Mouse (Mus musculus): ENCODE data around the gene Lgals3.
"Not testable (repeated sequence)": the region's sequence is repeated elsewhere in the genome, so short reads cannot be mapped to it uniquely, and the experiment has no call there.

Gene Lgals3

GRCm38 (mm10) chr14:47367461-47367860 is at the start of gene Lgals3:
Lgals3 (plus strand) TSS chr14:47367751.
- in situ Hi-C loops (cut with MboI; ENCODE audit: low sequenced_read_pairs), result no loop called here

DNA sequence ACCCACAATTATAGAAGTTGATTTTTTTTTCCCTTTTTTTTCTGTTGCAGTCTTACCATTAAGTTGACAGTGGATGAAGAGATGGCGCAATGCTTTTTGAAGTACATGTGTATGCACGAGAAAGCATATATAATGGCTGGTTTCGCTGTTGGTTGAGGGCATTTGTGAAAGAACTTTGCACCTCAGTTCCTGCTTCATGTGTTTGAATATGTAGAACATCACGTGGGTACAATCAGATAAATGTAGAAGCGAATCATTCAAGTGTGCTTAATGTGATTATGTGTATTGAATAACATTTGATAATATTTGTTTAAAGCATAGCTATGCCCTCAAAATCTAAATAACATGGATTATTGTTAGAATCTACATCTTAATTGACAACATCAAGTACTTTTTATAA is 48.2 kb upstream of the Lgals3 start:
- in situ Hi-C loops (cut with MboI; ENCODE audit: low sequenced_read_pairs), result no loop called here

GRCm38 (mm10) chr14:47321581-47321980 is 46.0 kb upstream of the Lgals3 start:
- in situ Hi-C loops (cut with MboI; ENCODE audit: low sequenced_read_pairs), result not testable (repeated sequence)

GRCm38 (mm10) chr14:47325965-47326761 is 41.4 kb upstream of the Lgals3 start:
- in situ Hi-C loops (cut with MboI; ENCODE audit: low sequenced_read_pairs), result no loop called here

DNA sequence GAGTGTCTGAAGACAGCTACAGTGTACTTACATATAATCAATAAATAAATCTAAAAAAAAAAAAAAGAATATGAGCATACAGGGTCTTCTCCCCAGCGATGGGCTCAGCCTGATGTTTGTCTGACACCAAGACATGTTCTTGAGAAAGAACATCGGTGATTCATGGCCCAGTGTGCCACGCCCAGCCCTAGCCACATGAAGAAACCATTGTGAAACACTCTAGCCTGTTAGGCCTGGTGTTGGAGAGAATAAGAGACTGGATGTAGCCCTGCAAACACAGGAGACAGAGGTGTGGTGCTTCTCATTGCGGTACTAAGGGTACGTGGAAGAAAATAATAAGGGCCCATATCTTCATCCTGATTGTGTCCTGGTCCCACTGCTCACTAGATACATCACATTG is 40.2 kb upstream of the Lgals3 start:
- in situ Hi-C loops (cut with MboI; ENCODE audit: low sequenced_read_pairs), result no loop called here

DNA sequence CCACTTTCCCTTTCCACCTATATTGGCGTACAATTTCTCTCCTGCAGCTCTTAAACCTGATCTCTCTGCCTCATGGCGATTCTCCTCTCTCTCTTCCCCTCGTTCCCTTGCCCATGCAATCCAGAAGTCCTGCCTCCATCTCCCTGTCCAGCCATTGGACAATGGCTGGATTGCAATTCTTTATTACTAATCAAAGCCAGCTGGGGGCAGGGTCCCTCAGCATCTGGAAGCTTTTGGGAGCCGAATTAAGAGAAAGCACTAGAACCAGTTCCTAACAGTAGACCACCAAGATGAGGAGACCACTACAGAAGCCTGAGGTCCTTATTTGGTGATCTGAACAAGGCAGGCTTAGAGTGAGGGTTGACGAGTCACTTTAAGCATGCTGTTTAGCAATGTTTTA is 35.6 kb upstream of the Lgals3 start:
- in situ Hi-C loops (cut with MboI; ENCODE audit: low sequenced_read_pairs), result loop anchor here (5.0 kb wide), 1 partner anchor 70 kb away; no protein-coding TSS in a partner anchor

DNA sequence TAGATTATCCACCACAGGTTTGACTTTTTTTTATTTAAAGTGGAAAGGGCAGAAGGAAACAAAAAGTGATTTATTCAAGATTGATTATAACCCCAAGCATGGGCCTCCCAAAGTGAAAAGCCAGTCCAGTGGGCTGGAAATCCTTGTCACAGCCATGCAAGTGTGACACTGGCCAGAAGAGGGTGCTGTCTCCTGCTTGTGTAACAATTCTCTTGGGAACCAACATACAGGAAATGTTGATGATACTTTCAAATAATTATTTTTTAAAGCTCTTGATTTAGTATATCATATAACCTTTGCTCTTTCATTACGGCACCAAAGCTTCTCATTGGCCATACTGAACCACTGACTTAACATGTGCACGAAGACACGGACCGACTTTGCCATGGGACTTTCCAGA is 32.7 kb upstream of the Lgals3 start:
- in situ Hi-C loops (cut with MboI; ENCODE audit: low sequenced_read_pairs), result loop anchor here (5.0 kb wide), 1 partner anchor 67 kb away; no protein-coding TSS in a partner anchor

- in situ Hi-C loops (cut with MboI; ENCODE audit: low sequenced_read_pairs), result no loop called here
Observed at GRCm38 (mm10) chr14:47335300-47335699, 32.3 kb upstream of the Lgals3 start.

GRCm38 (mm10) chr14:47340231-47340925 is 27.2 kb upstream of the Lgals3 start:
- in situ Hi-C loops (cut with MboI; ENCODE audit: low sequenced_read_pairs), result no loop called here

- in situ Hi-C loops (cut with MboI; ENCODE audit: low sequenced_read_pairs), result no loop called here
Observed at GRCm38 (mm10) chr14:47341811-47342291, 25.7 kb upstream of the Lgals3 start.

DNA sequence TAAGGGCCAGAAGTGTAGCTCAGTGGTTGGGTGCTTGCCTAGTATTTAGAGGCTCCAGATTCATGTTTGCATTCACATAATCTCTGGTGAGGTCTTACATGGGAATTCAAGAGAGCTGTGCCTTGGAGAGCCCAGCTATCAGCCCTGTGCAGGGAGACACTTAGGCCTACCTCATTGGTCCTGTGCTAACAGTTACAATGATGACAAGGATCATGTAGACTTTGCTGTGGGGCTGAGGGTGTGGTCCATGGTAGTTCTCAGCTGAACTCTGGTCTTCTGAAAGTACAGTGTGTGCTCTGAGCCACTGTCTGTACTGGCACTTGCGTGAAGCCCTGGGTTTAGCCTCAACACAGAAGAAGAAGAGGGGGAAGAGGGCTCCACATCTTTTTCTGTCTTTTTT is 20.8 kb upstream of the Lgals3 start:
- in situ Hi-C loops (cut with MboI; ENCODE audit: low sequenced_read_pairs), result no loop called here

DNA sequence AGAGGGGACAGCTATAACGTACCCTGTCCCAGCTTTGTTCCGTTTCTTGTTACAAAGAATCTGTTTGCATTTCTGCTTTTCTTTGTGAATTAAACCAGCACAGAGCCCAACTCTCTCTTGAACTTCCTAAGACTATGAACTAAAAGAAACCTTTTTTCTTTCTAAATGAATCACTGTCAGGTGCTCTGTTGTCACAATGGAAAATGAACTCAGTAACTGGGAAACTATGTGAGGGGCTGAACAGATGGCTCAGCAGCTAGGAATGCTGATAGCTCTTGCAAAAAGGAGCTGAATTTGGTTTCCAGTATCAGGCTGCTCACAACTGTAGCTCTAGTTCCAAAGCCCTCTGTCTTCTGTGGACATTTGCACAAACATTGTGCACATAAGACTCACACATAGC is 16.6 kb upstream of the Lgals3 start:
- in situ Hi-C loops (cut with MboI; ENCODE audit: low sequenced_read_pairs), result no loop called here

DNA sequence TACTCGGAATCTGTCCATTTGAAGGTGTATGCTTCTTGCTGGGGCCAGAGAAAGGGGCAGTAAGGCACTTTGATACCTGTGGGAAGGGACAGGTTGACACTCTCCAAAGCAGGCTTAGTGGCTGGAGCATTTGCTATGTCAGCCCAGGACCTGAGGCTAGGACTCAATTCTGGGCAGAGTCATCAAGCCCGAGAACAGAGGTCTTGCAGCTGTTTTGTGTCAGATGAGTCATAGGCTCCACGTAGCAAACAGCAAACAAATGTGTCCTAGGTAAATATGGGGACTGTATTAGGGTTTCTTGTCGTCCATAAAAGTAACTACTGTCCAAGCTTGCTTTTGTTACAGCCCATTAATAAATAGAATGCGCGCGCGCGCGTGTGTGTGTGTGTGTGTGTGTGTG is 15.3 kb upstream of the Lgals3 start:
- in situ Hi-C loops (cut with MboI; ENCODE audit: low sequenced_read_pairs), result no loop called here

DNA sequence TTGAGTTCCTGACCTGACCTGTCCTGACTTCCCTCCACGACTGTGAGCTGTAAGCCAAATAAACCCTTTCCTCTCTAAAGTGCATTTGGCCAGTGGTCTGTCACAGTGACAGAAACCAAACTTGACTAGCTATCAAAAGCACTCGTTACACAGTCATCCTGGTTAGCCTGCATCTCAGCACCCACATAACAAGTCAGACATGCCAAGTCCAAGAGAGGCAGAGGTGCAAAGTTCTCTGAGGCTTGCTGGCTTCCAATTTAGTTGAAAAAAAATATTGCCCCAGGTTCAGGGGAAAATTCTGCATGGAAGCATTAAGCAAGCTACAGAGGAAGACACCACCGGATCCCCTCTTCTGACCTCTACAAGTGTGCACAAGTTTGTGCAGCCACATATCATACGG is 14.3 kb upstream of the Lgals3 start:
- in situ Hi-C loops (cut with MboI; ENCODE audit: low sequenced_read_pairs), result no loop called here

GRCm38 (mm10) chr14:47354111-47354577 is 13.4 kb upstream of the Lgals3 start:
- in situ Hi-C loops (cut with MboI; ENCODE audit: low sequenced_read_pairs), result no loop called here

- in situ Hi-C loops (cut with MboI; ENCODE audit: low sequenced_read_pairs), result no loop called here
Observed at GRCm38 (mm10) chr14:47354948-47355347, 12.6 kb upstream of the Lgals3 start.

GRCm38 (mm10) chr14:47356622-47357021 is 10.9 kb upstream of the Lgals3 start:
- in situ Hi-C loops (cut with MboI; ENCODE audit: low sequenced_read_pairs), result no loop called here

- in situ Hi-C loops (cut with MboI; ENCODE audit: low sequenced_read_pairs), result no loop called here
Observed at GRCm38 (mm10) chr14:47359610-47360009, 7.9 kb upstream of the Lgals3 start.

DNA sequence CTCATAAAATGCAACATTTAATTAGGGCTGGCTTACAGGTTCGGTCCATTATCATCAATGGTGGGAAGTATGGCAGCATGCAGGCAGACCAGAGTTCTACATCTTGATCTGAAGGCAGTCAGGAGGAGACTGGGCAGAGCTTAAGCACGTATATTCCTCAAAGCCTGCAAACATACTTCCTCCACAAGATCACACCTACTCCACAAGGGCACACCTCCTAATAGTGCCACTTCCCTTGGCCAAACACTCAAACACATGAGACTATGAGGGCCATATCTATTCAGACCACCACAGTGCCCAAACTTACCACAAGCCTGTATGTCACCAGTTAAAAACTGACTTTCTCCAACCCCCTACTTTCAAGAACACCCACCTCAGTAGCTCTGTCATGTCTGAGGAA is 6.1 kb upstream of the Lgals3 start:
- in situ Hi-C loops (cut with MboI; ENCODE audit: low sequenced_read_pairs), result no loop called here

DNA sequence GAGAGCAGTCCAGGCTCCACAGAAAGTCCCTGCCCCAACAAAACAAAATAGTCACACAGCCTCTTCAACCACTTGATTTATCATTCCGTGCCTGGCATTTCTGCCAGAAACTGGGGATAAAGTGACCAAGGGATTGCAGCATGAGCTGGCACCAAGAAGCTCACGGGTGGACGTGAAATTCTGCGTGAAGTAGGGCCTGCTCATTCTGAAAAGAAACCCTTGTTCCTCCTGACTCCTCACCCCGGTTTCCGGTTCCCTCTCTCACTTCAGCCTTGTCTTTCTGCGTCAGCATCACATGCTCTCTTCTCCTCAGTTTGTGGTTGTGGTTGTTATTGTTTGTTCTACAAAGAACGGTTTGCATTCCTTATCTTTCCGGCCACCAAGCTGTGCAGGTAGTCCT is 5.7 kb upstream of the Lgals3 start:
- in situ Hi-C loops (cut with MboI; ENCODE audit: low sequenced_read_pairs), result no loop called here

- in situ Hi-C loops (cut with MboI; ENCODE audit: low sequenced_read_pairs), result no loop called here
Observed at GRCm38 (mm10) chr14:47364742-47365449, 2.7 kb upstream of the Lgals3 start.
